Mouse (Mus musculus): ENCODE measurements at regions not wholly inside any gene's neighbourhood (a gene's known extent, or its start where the extent isn't known, plus 50 kb on each side); places are given as distances from the start of the nearest gene placed in this dataset.
"Not testable (repeated sequence)": the region's sequence is repeated elsewhere in the genome, so short reads cannot be mapped to it uniquely, and the experiment has no call there.

DNA sequence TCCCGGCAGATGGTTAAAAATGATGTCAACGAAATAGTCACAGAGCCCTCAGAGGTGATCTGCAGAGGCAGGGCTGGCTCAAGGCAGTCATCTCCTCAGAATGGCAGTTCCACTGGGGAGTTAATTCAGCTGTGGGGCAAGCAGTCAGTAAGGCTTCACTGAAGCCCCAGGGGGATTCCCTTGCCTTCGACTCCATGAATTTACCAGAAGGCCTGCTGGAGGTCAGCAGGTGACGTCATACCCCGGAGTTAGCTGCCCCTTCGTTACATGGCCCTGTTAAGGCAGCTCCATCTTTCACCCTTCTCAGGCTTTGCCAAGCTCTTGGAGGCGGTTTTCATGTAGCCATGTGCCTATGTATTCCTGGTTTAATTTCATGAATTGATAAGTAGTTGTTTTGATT lies 178.6 kb downstream of the Fam43a start:
- DNase-seq: no peak

DNA sequence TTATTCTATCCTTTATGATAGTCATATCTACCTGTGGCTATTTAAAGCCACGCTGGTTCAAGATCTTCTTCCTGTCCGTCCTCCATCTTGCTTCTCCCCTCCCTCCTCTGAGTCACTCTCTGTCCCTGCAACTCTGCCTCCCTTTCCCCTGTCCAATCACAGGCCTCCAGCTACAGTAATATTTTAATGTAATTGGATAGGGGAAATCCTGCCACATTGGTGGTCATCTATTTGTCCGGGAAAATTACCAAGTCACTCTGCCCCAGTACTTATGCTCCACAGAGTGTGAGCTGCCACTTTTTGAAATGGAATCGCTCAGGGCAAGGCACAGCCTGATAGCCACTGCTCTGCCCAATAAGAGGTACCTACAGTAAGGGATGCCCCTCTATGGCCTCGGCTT lies 179.4 kb downstream of the Fam43a start:
- DNase-seq: no peak

DNA sequence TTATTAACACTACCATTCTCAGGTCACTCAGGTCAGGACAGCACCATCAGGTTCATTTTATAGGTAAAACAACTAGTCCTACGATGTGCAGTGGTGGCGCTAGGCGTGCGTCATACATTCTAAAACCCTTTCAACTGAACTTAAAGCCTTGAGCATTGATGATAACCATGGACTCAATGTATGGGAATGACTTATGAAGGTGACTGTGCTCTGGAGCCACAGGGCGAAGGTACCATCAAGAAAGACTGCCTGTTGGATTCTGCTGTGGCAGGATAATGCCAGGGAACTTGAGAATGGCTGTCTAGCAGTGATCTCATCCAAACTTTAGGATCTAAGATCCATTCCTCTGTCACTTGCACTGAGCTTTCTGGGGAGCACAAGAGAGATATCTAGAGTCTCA lies 184.7 kb downstream of the Fam43a start:
- DNase-seq: no peak

DNA sequence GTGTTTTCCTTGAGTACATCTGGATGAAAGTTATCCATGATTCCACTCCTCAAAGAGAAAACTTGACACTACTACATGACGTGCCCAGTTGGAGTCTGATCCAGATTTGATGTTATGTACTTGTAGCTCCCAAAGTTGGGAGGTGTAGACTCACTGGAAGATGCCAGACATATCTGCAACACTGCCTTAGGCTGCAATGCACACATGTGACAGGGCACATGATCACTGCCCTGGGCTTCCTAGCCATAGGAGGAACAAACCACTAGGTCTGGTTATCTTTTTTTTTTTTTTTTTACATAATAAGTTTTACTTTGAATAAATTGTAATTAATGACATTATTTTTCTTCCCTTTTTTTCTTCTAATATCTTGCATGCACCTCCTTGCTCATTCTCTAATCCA lies 185.4 kb downstream of the Fam43a start:
- no peak for DNase-seq

DNA sequence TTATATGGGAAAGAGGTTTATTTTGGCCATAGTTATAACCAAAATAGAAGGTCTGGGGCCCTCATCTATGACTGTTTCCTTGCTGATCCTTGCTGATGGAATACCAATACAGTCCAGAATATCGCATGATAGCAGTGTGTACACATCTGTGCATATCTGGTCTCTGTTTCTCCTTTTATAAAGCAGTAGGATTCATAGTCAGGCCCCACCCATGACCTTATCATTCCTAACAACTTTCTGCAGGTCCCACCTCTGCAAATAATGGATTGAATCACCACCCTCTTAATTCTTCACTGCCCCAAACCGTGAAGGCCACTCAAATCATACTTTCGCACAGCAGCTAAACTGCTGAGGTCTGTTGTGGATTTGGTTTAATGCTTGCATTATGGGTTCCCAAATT lies 186.5 kb downstream of the Fam43a start:
- no peak for DNase-seq

DNA sequence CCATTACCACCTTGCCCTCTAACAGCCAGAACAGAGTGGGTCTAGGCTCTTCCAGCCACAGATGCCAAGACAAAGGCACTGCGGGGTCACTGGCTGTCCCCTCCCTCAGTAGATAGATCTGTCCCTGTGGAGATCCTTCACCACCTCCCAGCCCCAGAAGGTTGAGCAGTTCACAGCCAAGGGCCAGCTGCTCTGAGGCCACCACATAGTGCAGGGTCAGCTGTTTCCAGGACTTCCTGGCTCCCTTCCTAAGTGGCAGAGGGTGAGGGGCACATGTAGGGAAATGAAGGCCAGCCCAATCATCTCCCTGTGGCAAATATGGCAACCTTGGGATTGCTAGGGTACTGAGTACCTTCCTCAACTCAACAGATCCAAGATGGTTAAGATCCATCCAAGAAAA lies 187.8 kb downstream of the Fam43a start:
- no peak for DNase-seq

DNA sequence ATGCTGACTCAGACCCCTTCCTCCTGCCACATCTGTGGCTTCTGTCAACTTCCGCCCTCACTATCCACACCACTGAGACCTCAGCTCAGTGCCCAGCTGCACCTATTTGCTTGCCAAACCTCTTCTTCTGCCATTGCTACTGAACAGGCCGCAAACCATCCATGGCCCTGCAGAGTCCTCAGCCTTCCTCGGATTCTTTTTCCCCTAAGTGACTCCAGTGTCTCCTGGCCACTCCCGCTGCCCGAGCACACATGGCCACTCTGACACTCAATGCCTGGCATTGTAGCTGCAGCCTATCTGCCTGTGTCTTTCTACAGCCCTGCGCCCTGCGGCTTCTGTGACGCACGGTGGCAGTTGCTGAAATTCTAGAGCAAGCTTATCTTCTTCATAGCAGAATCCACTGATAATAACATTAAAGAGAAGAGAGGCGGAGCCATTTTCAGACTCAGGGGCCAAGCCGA lies 188.8 kb downstream of the Fam43a start:
- no peak for DNase-seq

DNA sequence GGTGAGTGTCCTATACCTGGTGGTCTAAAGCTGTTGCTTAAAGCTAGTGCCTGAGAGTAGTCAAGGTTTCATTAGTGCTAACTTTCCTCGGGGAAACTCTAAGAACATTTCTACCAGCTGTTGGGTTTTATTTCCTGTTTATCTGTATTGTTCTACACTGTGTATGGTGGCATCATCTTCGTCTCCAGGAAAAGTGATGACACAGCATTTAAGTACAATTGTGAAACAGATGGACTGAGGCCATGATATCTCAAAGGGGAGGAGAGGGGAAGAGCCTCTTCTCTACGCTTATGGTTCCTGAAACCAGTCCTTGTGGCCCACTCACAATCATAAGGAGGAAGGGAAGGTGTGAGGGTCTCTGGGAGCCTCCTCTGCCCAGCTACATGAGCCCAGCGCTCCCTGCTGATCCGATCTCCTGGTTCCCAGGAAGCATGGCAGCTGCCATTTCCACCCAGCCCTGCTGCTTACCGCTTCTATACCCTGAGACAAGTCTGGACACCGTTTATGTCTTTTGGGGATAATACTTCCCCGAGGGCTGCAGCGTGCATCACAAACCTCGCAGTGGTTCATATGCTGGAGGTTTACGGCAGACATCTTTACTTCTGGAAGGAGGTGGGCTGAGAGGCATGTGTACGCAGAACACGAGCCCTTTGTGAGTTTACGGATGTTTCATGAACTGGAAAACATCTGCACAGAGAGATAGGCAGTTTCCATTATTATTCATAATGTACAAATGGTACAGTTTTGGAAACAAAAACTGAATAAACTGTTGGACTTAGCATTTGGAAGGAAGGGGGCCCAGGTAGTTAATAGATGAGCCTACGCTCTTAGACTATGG lies 189.6 kb downstream of the Fam43a start:
- peak; percentile 61 for DNase-seq

DNA sequence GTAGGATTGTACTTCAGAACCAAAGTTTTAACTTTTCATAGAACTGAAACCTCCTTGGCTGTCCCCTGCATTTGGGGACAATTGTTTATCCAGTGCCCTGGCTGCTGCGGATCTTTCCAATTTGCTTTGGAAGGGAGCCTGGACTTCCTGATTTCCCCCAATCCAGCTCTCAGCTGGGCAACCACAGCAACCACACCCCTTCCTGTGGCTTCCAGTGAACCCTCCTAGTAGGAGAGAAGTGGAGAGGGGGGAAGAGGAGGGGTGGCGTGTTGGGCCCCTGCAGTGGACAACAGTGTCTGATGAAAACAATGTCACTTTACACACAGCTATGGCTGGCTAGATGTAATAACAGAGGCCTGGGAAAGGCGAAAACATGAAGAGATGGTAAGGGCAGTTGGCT lies 190.5 kb downstream of the Fam43a start:
- peak; percentile 85 for DNase-seq

DNA sequence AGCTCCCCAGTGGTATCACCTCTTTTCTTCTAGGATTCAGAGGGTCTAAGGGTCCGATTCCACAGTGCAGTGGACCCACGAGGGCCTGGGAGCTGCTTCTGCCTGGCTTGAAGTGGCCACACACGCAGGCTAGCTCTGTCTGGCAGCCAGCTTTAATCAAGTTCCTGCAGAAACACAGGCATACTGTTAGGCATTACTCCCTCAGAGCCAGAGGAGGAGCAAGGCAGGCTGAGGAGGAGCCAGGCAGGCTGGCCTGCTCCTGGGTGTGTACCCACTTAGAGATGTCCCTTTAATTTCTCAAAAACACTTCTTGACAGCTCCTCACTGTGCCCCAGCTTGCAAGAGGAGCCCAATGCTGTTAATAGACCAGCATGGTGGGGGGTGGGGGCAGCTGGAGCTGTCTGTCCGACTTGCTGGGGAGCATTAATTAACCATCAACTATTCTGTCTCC lies 191.1 kb downstream of the Fam43a start:
- DNase-seq: peak; percentile 62

DNA sequence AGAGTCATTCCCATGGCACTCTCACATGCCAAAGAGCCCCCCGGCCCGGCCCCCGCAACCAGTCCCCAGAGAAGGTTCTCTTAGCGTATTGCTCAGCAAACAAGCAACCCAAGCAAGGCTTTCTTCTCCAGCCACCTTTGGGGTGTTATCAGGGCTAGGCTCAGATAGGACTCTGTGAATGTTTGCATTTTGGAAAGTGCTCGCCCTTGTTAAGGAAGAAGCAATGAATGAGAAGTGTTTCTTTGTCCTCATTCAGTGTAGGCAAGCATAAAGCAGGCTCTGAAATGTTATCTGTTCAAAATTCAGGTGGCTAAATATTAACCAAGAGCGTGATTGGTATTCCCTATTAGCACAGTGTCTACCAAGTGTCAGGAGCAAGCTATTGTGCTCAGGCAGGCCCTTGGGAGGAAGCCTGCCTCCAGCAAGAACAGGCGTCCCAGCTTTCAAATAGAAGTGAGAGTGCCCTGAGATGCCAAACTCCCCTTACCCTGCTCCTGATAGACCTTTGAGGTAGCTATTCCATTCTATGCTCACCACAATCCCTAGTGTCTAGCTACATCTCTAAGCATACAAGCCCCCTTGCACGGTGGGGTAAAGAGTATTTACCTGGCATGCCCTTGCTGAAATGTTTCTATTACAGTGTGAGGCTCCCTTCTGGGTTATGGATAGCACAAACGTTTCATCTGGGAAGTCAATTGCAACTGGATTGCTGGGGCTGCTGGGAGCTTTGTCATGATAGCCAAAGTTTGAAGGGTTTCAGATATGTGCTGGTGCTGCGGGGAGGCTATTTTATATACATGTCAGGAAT lies 191.7 kb downstream of the Fam43a start:
- DNase-seq: no peak

DNA sequence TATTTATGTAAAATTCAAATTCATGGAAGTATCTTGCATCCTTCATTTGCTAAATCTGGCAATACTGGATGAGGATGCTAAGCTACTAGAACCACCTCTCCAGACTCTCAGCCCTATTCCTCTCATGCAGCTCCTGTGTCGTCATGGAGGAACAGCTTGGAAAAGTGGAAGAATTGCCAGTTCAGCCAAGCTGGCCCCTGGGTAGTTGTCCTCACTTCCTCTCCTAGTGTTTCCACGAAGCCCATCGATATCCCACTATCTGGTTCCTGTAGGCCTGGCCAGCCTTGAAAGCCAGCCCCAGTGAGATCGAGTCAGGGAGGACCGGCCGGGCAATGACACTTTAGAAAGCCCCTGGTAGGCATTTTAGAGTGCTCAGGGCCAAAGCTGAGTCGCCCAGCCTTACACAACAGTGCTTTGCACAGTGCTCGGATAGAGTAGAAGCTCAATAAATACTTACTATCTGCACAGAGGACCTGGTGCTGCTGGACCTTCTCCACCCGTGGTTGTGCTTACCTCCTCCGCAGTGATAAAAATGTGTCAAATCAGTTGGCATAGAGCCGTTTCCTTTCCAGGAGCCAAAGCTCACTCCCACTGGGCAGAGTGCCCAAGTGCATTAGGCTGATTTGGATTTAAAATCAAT lies 193.3 kb downstream of the Fam43a start:
- DNase-seq: no peak

DNA sequence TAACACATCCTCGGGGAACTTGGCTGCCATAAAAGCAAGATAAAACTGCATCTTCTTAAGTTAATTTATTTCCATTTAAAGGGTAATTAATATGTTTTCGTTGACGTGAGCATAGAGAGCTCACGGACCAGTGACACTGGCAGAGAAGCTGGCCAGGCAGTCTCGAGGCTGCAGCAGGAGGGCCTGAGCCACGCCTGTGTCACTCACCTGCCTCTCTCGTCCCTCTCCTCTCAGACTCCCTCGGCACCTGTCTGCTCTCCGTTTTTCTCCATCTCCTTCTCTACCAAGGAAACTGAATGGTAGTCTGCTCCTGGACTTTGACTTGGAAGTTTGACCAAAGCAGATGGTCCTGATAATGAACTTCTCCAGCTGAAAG lies 193.8 kb downstream of the Fam43a start:
- no peak for DNase-seq

DNA sequence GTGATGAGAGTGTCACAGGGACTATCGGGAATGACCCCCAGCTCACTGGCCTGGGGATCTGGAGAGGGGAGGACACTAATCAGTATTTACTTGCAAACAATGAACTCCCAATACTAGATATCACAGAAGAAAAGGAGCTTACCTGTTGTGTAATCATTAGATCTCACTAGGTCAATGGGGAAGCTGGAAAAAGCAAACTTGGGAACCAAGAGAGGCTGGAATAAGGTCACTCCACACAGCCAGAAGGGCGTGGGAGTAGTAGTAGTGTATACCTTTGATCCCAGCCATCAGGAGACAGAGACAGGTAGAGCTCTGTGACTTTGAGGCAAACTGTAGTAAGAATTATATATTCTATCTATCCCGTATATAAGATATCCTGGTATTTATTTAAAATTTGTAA lies 194.3 kb downstream of the Fam43a start:
- DNase-seq: no peak

DNA sequence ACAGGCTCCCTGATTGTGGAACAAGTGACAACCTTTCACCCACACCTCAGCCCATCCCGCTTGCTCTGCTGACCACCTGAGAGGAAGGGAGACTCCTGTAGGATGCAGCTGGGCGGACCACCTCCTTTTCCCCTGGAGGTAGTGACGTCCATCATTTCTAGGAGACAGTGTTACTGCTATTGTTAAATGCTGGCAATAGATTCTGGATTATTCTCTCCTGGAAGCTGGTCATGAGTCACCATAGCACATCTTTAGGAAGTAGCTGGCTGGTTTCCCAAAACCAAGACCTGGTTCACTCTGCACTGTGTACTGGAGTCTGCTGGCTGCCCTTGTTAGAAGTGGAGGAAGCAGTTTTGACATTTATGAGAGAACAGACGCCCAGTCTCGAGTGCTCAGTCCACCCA lies 196.0 kb downstream of the Fam43a start:
- DNase-seq: peak; percentile 42

DNA sequence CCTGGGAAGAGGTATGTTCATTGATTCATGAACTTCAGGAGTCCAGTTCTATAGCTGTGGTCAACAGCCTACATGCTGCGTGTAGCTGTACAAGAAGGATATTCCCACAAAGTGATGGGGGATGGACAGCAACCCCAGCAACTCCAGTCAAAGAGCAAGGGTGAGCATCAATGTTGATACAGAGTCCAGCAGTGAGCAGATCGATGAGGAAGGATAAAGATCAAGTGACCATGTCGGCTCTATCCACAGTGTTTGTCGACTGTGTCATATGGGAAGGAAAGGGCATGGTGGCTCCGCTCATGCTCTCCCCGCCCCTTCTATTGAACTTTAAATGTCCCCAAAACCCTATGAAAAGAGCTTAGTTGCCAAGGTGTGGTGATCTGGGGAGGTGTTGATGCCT lies 196.6 kb downstream of the Fam43a start:
- DNase-seq: no peak

DNA sequence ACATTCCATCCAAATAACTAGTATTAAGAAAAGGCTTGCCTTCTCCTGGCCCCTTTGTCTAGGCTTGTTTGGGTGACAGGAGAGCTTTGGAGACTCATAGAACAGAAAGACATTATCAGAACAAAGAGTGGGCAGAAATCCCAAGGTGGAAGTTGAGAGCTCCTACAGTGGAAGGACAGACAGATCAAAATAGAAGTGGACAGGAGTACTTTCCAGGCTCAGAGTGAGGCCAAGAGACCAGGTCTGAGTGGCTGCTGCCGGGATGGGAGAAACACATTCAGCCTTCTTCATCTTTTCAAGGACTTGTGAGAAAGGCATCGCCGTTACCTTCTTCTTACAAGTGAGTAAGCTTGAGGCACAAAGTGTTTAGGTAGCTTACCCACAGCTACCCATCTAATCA lies 197.5 kb downstream of the Fam43a start:
- DNase-seq: no peak

DNA sequence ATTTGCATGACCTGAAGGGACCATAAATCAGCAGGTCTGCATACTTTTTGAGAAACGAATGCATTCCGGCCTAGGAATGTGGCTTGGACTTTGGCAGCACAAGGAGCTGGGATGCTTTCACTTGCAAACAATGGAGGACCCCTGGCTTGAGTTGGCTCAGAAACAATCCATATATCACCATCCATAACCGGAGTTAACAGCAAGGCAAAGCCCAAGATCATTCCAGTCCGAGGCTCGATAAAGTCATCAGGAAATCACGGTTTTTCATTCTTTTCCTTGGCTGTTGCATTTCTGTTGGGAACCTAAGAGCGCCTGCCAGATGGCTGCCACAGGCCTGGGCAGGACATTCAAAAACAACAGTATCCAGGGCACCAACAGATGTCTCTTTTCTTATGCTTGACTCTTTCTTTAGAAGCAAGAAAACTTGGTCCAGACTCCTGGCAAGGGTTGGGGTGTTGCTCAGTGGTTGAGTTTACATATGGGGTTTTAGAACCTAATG lies 198.5 kb downstream of the Fam43a start:
- DNase-seq: peak; percentile 41

DNA sequence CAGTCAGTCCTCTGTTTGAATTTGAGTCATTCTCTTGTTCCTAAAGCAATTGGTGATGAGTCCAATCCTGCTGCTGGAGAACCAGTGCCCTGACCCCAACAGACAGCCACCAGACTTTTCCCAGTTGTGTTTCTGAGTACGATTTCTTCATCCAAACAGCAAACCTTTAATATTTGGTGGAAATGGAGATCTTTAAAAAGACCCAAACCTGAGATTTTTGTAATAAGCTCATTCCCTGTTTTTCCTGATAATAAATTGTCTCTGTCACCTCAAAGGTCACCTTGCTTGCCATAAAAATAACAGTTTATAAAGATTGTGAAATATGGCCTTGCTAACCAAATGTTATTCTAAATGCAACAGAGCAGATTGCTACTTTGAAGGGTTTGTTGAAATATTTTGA lies 199.0 kb downstream of the Fam43a start:
- DNase-seq: no peak

DNA sequence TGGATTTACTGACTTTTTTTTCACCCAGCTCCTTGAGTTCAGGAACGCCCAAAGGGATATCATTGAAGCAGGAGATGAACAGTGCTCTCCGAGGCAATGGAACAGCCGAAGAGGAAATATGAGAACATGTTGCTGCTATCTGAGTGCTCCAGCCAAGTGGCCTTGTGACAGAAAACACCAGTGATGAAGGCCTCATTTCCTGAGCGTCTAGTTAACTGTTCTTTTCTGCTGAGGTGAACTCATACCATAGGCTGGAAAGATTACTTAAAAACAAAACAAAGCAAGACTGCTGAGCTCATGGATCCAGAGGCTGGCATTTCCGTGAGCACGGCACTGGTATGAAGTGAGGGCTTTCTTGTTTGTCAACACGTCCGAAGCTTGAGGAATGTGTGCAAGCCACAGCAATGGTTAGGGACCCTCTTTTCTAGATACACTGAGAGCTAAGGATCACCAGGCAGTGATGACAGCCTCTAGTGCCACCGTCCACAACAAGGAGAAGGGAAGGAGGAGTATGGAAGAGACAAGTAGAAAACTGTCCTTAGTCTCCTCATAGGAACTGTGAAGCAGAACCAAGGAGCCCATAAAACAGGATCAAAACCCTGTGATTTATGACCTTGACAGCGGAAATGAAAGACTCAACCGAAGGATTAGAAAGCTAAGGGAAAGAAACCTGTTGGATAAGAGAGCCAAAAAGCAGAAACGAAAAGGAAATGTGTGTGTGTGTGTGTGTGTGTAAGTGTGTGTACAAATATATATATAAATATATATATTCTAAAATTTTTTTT lies 200.4 kb downstream of the Fam43a start:
- DNase-seq: peak; percentile 62

DNA sequence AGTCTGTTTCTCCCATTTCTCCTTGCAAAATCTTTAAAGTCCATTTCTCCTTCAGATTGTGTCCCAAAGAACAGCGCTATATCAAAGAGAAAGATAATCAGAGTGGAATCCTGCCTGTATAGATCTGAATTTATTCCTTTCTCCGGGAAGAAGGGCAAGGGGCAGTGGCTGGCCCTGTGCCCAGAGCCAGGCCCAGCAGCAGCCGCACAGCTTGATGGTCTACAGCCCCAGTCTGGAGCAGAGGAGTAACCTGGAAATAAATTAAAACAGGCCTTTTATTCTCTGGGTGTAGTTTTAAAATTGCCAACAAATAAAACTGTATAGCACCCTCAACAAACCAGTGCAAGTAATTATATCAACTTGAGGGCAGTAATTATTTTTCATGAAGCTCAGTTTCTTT lies 204.5 kb downstream of the Fam43a start:
- no peak for DNase-seq

DNA sequence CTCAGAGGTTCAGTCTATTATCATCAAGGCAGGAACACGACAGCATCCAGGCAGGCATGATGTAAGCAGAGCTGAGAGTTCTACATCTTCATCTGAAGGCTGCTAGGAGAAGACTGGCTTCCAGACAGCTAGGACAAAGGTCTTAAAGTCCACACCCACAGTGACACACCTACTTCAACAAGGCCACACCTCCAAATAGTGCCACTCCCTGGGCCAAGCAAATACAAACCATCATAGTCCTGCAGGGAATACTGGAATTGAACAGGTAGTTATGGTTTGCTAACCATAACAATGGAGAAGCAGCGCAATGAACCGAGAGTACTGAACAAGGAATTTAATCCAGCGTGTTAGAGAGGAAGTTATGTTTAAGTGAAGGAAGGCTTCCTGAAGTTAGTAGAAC lies 206.7 kb downstream of the Fam43a start:
- DNase-seq: not testable (repeated sequence)

All from lung, postnatal 36 days (tissue).